Mouse (Mus musculus) NIH3T3 (cell line): ENCODE measurements around the gene Clmn.
"Not testable (repeated sequence)": the region's sequence is repeated elsewhere in the genome, so short reads cannot be mapped to it uniquely, and the experiment has no call there.

Experiments
- DNase-seq: peaks from one replicate; pipeline ENCODE4 v3.0.0-alpha.2; 2012; ENCODE audit warnings: low read depth

The Clmn gene

DNA sequence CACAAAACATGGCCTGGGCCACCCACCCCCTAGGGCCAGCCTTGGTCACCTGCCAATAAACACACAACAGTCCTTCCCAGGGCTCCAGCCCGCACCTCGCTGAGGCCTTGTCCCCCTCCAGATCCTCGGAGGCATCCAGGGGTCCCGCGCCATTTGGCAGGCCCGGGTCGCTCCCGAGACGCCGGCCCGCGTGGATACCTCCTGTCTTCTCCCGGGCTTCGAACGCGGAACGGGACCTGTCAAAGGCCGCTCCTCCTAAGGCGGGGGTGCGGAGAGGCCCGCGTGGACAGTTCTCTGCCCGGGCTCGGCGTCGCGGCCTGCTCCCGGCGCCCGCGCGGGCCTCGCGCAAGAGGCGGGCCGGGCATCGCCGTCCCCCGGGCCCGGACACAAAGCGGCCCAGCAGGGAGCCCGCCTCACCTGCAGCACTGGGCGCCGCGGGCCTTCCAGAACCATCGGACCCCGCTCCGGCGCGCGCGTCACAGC, 113.5 kb downstream of the Clmn start:
- DNase-seq = no peak

DNA sequence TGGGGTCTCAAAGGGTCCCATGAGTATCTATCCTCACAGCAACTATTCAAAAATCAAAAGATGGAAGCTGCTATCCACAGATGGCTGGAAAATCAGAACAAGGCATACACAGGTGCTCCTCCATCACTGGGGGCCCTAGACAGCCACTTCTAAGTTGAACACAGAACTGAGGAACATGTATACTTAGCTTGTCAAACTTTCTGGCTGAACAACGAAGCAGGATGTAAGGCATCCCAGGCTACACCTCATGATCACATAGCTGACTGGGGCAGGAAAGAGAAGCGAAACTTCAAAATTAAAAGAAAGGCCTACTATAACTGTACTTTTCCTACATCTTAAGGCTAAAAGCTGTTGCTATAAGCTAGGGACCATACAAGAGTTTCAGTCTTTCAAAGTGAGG, 115.9 kb downstream of the Clmn start:
- DNase-seq = no peak

DNA sequence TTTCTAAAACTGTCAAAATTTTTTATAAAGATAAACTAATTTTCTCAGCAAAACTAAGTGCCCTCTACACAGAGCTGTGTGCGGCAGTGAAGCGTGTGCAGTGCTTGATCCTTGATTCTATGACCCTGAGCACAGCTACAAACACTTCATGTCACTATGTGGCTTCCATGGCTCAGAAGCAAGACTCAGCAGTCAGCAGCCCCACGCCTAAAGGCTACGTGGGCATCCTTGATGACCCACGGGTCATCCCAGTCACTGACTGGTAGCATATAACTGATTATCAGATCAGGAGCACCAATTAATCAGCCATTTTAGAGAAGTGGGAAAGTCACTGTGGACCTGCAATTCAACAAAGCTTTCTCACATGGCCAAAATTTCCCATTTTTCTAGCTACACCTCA, 117.6 kb downstream of the Clmn start:
- no peak for DNase-seq

DNA sequence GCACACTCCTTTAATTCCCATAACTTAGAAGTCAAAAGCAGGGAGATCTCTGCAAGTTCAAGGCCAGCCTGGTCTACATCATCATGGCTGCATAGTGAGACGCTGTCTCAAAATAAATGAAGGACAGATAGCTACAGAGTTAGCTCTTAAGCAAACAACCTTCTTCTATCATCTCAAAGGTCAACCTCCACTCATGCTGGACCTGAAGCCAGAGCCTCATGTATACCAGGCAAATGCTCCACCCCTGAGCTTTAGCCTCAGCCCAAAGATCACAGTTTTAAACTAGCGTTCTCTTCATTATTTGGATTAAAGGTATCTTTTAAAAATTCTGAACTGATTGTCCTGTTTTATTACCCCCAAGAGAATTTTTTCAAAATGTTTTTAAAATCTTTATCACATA, 118.3 kb downstream of the Clmn start:
- no peak for DNase-seq

DNA sequence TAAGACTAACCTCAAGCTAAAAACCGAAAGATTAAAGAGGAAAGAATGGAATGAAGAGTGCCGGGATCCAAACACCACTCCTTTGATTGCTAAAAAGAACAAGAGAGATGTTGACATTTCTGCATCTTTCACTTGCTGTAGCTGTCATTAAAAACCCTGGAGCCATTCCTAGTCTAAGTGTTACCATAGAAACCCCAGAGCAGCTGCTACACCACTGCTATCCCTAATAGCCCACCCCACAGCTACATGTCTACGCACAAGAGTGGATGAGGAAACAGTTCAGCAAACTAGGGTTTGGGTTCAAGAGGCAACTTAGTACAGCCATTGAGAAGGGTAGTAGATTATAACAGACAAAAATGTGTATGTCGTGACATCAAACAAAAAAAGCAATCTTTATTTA, 121.2 kb downstream of the Clmn start:
- no peak for DNase-seq

DNA sequence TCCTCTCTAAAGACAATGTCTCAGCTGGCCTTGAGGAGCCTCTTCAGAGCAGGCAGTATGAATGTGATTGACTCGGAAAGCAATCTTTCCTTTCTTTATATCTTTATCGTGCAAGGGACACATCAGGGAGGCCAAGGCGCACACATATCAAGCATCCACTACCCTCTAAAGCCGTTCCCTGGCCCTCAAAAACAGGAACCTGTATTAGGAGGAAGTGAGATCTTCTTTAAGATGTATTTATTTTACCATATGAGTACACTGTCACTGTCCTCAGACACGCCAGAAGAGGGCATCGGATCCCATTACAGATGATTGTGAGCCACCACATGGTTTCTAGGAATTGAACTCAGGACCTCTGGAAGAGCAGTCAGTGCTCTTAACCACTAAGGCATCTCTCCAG, 122.6 kb downstream of the Clmn start:
- DNase-seq = no peak

DNA sequence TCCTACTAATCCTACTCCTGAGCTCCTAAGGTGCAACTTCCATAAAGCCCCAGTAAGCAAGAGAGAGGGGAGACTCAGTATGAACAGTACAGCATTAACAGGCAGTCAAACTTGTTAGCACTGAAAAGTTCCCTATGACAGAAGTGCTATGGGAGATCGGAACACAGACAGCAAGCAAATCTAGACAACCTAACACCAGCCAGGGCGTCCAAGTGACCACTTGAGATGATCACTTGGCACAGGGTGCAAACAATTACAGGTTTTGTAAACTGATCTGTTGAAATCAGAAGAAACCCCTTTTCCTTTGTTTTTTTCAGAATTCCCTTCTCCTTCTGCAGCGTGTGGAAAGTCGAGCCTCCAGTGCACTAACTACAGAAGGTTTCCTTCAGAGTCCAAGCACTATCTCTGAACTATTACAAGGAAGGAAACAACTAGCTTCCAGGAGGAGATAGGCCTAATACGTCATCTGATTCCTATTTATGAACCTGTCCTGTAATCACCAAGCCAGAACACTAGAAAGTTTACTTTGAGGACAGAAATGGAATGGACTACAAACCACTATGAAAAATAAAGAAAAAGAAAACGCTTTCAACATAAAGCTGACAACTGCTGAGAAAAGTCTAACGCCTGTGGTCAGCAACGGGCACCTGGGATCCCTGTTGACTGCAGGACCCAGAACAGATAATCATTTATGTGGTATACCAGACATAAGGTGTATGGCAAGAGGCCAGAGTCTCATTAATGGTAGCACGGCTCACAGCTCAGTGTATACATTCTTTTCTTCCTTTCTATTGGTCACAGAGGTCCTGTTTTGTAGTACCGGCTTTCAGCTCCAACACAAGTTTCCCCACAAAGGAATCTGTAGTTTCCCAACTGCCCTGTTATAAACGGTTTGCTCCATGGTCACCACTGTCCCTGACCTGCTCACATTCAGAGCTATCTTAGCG, 123.8 kb downstream of the Clmn start:
- DNase-seq = no peak

DNA sequence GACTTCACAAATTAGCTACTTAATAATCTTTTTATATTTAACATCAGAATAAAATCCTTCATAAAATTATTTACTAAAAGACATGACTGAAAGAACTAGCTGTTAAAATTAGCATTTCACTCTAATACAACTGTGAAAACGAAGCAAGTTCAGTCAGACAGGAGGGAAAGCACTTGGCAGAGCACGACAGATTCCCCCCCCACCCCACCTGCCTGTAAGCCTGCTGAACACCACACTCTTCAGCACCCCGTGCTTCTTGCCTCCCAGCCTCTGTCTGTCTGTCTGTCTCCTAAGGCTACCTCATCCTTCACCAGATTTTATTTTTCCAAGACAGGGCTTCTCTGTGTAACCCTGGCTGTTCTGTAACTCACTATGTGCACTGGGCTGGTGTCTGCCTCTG, 125.9 kb downstream of the Clmn start:
- DNase-seq = no peak

DNA sequence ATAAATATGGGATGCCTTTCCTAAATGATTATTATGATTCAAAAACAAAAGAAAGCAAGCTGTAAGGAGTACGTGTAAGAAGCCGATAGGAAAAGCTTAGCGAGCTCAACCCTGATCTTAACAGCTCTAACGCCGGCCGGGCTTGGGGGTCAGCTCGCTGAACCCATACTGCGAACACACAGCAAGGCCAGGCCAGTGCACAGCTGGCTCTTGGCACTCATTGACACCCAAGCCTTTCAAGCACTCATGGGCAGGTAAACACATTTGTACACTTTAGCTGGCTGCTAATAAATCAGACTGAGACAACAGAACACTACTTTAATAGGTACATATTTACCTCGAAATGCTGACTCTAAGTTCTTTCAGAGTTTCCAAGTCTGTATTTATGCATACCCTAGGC, 126.4 kb downstream of the Clmn start:
- no peak for DNase-seq

DNA sequence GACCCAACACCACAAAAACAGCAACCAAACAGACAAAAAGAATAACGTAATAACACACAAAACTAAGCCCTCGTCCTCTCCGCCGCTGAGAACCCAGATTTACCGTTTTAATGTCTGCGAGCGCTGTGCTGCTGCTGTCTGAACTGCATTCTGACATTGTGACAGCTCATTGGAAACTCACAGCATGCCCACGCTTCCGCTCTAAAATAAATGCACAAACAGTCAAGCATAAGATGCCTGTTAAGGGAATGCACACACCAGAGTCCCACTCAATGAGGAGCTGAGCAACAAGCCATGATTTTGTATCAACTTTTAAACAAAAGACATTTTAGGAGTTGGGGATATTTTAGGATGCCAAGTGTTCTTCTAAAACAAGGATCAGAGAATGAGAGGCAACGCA, 127.2 kb downstream of the Clmn start:
- no peak for DNase-seq

DNA sequence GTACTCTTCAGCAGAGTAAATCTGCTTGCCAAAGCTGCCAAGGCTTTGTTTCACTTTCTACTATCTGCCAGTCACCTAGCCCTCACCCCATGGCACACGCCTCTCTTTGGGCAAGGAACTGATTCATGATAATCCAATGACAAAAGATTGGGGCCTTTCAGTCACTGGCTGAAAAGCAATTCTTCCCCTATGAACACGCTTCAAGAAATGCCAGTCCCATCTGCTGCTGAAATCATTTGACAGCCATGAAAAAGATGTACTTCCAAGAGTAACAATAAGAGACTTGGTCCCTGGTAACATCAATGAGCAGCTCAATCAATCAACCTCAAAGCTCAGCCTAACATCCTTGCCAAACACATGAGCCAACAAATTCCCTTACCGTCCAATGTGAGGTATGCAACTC, 128.9 kb downstream of the Clmn start:
- no peak for DNase-seq

DNA sequence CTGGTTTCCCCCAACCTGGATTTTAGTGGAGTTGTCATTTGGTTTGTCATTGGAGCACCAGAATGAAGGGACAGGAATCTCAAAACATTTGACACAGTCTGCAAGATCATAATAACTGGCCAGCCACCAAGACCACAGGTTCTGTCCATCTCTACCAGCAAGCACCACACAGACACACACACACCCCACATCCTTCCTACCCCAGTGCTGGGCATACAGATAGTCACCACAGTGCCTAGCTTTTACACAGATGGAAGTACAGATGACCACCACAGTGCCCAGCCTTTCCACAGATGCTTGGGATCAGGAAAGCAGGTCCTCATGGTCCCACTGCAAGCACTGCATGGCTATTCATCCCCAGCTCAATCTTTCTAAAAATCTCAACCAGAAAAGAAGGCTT, 131.7 kb downstream of the Clmn start:
- no peak for DNase-seq

DNA sequence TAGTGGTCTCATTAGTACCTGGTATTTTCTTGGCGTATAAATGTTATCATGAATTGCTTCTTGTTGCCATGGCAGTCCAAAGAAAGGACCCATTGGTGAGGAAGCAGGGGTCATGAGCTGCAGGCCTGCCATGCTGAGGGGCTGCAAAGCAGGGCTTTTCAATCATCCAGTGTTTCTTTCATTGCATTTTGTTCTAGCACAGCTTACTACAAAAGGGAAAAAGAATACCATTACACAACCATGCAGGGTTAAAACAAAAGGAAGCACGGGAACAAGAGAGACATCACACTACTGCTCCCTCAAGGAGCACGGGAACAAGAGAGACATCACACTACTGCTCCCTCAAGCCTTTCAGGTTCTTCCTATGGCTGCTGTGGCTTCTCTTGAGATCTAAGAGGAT, 133.1 kb downstream of the Clmn start:
- no peak for DNase-seq

DNA sequence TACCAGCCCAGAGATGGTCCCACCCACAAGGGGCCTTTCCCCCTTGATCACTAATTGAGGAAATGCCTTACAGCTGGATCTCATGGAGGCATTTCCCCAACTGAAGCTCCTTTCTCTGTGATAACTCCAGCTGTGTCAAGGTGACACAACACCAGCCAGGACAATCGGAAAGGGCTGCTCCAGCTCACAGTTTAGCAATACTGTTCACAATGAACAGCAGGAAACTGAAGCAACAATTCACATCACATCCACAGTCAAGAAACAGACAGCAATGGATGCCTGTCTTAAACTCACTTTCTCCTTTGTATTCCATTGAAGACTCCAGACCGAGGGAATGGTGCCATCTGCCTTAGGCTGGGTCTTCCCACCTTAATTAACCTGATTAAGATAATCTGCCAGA, 138.4 kb downstream of the Clmn start:
- DNase-seq = not testable (repeated sequence)

DNA sequence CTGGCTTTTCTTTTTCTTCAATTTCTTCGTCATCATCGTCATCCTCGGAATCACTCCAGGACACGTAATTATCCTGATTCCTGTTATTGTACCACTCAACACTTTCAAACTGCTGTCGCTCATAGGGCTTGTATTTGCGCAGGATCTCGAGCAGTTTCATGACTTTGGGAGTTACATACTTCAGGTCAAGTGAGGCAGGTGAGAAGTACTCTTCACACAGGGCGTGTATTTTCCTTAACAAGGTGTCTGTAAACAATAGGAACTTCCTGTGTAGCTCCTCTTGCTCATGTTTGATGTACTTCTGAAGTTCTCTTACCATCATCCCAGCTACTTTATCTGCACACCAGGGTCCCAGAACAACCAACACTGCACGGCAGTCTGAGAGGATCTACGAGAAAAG, 142.8 kb downstream of the Clmn start:
- no peak for DNase-seq

DNA sequence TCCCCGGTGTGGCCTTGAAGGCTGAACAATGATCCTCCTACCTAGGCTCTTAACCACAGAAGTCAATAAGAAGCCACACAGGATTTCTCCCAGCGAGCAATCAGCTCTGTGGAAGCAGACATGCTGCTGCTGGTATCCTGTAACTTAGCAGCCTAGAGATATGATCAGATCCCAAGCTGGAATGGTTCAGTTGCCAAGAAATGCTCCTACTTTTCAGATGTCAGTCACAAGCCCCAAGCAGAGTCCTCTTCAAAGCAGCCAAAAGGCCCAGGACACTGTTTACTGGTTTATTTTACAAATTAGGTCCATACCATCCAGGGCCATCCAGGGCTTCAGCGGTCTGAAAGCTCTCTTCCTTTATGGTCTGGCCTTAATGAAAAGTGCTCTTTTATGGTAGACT, 143.9 kb downstream of the Clmn start:
- DNase-seq = no peak

DNA sequence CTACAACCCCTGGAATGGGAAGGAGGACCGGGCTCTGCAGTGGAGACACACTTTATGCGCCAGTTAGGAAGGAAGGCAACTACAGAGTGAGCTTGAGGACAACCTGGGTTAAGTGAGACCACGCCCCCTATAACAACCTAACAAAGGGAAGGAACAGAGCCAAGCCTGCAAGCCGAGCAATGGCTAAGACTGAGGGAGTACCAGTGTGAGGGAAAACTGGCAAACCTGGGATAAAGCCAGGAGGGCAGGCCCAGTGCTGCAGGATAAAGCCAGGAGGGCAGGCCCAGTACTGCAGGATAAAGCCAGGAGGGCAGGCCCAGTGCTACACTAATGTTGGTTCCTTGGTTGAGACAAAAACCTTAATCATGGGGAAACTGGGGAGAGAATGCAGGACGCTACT, 145.9 kb downstream of the Clmn start:
- peak; percentile 49 for DNase-seq

DNA sequence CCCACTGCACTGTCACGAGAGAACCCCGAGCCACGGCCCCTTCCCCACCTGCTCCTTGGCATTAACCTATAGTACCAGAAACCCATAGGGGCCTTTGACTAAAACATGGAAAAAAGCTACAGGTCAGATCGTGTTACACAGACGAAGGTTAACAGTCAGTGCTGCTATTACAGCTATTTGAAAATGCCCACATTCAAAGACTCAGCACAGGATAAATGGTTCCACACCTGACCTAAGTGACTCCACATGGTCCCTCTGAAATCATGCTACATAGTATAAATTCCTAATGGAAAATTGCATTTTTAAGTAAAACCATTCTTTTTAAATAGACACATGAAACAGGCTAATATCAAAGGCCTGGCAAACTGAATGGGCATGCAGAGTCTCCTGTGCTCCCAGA, 148.5 kb downstream of the Clmn start:
- DNase-seq = no peak

DNA sequence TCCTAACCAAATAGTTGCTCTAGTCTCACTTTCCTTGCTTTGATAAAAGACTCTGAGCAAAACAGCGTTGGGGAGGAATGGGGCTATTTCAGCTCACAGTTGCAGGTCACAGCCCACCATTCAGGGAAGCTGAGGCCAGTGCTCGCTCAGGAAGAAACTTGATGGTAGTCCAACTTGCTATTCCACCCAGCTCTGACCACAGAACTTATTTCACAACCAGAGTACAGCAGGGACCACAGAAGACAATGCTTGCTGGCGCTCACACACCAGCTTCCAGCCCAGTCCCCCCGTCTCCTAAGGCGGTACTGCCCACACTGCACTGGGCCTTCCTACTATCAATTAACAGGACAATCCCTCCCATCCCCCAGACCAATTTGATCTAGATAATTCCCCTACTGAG, 149.4 kb downstream of the Clmn start:
- no peak for DNase-seq
